Mouse (Mus musculus) ES-E14 (cell line): ENCODE measurements at regions not wholly inside any gene's neighbourhood (a gene's known extent, or its start where the extent isn't known, plus 50 kb on each side); places are given as distances from the start of the nearest gene placed in this dataset.

ENCODE experiments used
- DNase-seq: peaks from one replicate; pipeline ENCODE4 v3.0.0-alpha.2; 2013; ENCODE audit warnings: low read depth, low spot score
- H3K27ac ChIP-seq: 2 replicates; pipeline ENCODE4 v1.5.1; 2012; ENCODE audit warnings: low read depth, mild to moderate bottlenecking, low read length, moderate library complexity, mixed read lengths; ENCODE audit not compliant: poor library complexity, insufficient read depth, severe bottlenecking
- H3K36me3 ChIP-seq: 2 replicates; pipeline ENCODE4 v1.6.1; 2012; ENCODE audit warnings: mild to moderate bottlenecking, low read length, moderate library complexity, mixed read lengths; ENCODE audit not compliant: control insufficient read depth, poor library complexity, insufficient read depth, severe bottlenecking
- H3K4me1 ChIP-seq, 2 experiments: fragments of 150-350 bp in 1 of 2; sonication (generic) in 1 of 2; 2 replicates each; pipeline ENCODE4 v1.6.1; 2012; ENCODE audit warnings: low read length in 2 of 2, mild to moderate bottlenecking in 1 of 2, mixed read lengths in 1 of 2; ENCODE audit not compliant: control insufficient read depth in 2 of 2, insufficient read depth in 2 of 2, poor library complexity in 1 of 2
- H3K4me3 ChIP-seq, 2 experiments: fragments of 150-350 bp in 1 of 2; sonication (generic) in 1 of 2; 2 replicates each; pipeline ENCODE4 v1.5.1; 2012; ENCODE audit warnings: low read length in 2 of 2, low read depth in 1 of 2, mild to moderate bottlenecking in 1 of 2, mixed read lengths in 1 of 2; ENCODE audit not compliant: insufficient read depth in 1 of 2, poor library complexity in 1 of 2, severe bottlenecking in 1 of 2
- H3K9ac ChIP-seq: 2 replicates; pipeline ENCODE4 v1.6.1; 2012; ENCODE audit warnings: low read depth, mild to moderate bottlenecking, low read length, mixed read lengths; ENCODE audit not compliant: poor library complexity, insufficient read depth, severe bottlenecking
- H3K9me3 ChIP-seq: fragments of 150-350 bp; sonication (generic); 2 replicates; pipeline ENCODE4 v1.6.1; 2012; ENCODE audit warnings: low read depth, mild to moderate bottlenecking, low read length; ENCODE audit not compliant: control insufficient read depth, insufficient read depth
- CHD2 ChIP-seq: IDR thresholded peaks from 2 replicates; pipeline ENCODE4 v1.6.1; 2014; ENCODE audit warnings: mild to moderate bottlenecking, low read depth, low read length, inconsistent platforms
- HCFC1 ChIP-seq: IDR thresholded peaks from 2 replicates; pipeline ENCODE4 v1.6.1; 2012; ENCODE audit warnings: low read length, inconsistent platforms, borderline replicate concordance; ENCODE audit not compliant: insufficient read depth
- MAFK ChIP-seq: IDR thresholded peaks from 2 replicates; pipeline ENCODE4 v1.6.1; 2014; ENCODE audit warnings: mild to moderate bottlenecking, low read depth, low read length, inconsistent platforms; ENCODE audit not compliant: insufficient read depth
- ZC3H11A ChIP-seq: IDR thresholded peaks from 2 replicates; pipeline ENCODE4 v1.6.1; 2012; ENCODE audit warnings: low read depth, mild to moderate bottlenecking, inconsistent platforms, low read length, borderline replicate concordance
- ZNF384 ChIP-seq: IDR thresholded peaks from 2 replicates; pipeline ENCODE4 v1.6.1; 2012; ENCODE audit warnings: low read depth, low read length, inconsistent platforms
- in situ Hi-C, 2 experiments: fragments of 600-800 bp; cut with MboI; formaldehyde crosslinking; loops; one replicate each; pipeline ENCODE4 v1.15.1; 2025; ENCODE audit warnings: low sequenced_read_pairs in 2 of 2, inconsistent platforms in 1 of 2; ENCODE audit not compliant: unreplicated experiment in 2 of 2

DNA sequence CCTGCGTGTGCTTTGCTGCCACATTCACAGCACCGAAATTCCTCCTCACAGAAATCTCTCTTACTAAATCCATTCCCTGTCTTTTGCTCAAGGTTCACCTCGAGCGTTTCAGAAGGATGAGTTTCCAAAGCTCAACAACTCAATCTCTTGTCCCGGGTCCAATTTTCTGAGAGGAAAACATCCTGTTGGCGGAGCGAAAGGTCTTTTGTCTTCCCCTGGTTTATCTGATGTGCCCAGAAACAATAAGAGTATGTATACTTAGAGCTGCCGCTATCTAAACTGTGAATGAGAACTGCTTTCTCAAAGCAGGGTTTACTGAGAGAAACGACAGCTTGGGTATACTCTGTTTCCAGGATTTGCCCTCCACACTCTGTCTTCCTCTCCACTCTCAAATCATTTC is 115.6 kb upstream of the Lrig3 start:
- in situ Hi-C loops, result no loop called here
- no peak overlapping the region for H3K9ac ChIP-seq
- H3K36me3 ChIP-seq, result no peaks in the 10 kb centered on the region
- TF ChIP-seq MAFK (no peak), ZC3H11A (no peak), CHD2 (no peak), ZNF384 (no peak), HCFC1 (no peak)
- no peaks in the 10 kb centered on the region for H3K4me1 ChIP-seq
- no peak for DNase-seq
- H3K27ac ChIP-seq, result no peak overlapping the region
- no peak overlapping the region for H3K4me3 ChIP-seq
- no peaks in the 10 kb centered on the region for H3K9me3 ChIP-seq

DNA sequence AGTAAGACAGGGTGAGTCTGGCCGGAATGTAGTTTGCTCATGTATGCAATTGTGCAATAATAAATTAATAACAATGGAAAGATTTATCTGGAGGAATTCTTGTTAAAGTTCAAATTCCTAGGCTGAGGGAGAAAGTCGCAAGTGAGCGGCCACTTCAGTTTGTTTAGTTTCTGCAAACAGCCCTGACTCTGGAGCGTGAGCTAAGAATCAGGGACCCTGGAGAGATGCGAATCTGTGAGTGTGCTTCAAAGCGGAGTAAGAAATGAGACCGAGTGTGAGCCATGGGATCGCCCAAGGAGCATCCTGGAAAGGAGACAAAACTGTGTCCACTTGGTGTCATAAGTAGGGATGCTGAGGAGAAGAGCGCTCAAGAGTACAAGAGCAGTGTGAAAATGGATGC is 104.2 kb upstream of the Lrig3 start:
- in situ Hi-C loops, result no loop called here
- Histone ChIP-seq H3K9ac (no peak overlapping the region), H3K4me1 (no peaks in the 10 kb centered on the region), H3K9me3 (no peaks in the 10 kb centered on the region), H3K4me3 (no peak overlapping the region), H3K36me3 (no peaks in the 10 kb centered on the region), H3K27ac (no peak overlapping the region)
- DNase-seq, result no peak
- TF ChIP-seq MAFK (no peak), ZC3H11A (no peak), HCFC1 (no peak), CHD2 (no peak), ZNF384 (no peak)

DNA sequence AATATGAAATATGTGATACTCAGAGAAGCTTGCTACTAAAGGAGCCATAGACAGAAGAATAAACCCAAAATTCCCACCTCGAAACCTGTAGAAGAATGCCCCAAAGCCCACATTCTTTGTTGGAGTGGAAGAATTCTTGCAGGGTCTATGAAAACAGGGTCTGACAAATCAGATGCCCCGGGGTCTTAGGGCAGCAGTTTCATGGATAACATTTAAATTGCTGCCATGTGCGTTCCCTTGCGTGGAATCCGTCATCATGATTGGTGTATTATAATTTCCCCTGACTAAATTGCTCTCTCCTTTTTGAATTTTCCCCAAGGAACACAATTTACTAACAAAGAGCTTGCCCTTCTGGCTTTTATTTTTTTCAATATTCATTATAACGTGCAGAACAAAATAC is 99.6 kb upstream of the Lrig3 start:
- Histone ChIP-seq H3K9me3 (no peaks in the 10 kb centered on the region), H3K27ac (no peak overlapping the region), H3K9ac (no peak overlapping the region), H3K4me3 (no peak overlapping the region), H3K4me1 (no peaks in the 10 kb centered on the region), H3K36me3 (no peaks in the 10 kb centered on the region)
- DNase-seq, result no peak
- TF ChIP-seq CHD2 (no peak), MAFK (no peak), HCFC1 (no peak), ZC3H11A (no peak), ZNF384 (no peak)
- in situ Hi-C loops, result no loop called here

DNA sequence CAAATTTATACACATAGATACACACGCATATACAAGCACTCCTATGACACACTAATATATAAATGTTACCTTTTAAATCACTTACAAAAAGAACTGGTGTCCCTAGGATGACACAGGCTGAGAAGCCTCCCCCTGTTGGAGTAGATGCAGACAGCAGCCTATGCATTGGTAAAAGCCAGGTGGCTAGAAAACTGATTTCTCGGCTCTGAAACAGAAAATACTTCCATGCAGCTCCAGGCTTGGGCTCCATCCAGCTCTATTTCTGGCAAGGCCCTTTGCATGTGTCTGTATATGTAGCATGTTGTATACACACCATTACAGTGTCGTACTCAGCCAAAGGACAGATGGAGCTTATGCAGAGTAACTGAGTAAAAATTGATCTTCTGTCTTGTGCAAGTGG is 81.4 kb upstream of the Lrig3 start:
- no peak for DNase-seq
- Histone ChIP-seq H3K4me3 (no peak overlapping the region), H3K9ac (no peak overlapping the region), H3K4me1 (no peaks in the 10 kb centered on the region), H3K9me3 (no peaks in the 10 kb centered on the region), H3K36me3 (no peaks in the 10 kb centered on the region), H3K27ac (no peak overlapping the region)
- in situ Hi-C loops, result no loop called here
- TF ChIP-seq HCFC1 (no peak), MAFK (no peak), ZC3H11A (no peak), ZNF384 (no peak)

DNA sequence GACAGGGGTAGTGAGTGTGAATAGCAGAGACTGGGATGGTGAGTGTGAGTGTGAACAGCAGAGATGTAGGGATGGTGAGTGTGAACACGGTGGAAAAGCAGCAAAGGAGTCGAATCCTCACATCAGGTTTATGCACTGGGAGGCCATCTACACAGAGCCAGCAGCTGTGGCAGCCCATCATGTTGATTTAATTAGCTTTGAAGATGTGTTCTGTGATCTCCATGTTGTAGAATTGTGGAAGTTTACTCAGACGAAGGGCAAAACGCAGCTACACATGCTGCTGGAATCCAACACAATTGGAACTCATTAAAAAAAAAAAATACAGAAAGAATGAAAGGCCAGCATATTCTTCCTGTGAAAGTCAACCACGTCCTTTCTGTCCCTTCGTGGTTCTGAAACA is 80.2 kb upstream of the Lrig3 start:
- no peak overlapping the region for H3K9ac ChIP-seq
- in situ Hi-C loops, result no loop called here
- no peak overlapping the region for H3K27ac ChIP-seq
- no peaks in the 10 kb centered on the region for H3K9me3 ChIP-seq
- TF ChIP-seq HCFC1, result no peak
- TF ChIP-seq CHD2, result no peak
- TF ChIP-seq MAFK, result no peak
- no peak overlapping the region for H3K4me3 ChIP-seq
- H3K36me3 ChIP-seq, result no peaks in the 10 kb centered on the region
- H3K4me1 ChIP-seq, result no peaks in the 10 kb centered on the region
- no peak for DNase-seq
